Mouse (Mus musculus) left cerebral cortex, adult 2 months (tissue): ENCODE results near the gene Olfr128. TPM values are rescaled to one million over a fixed set of nuclear protein-coding genes. Genes with fewer than 3 reads are reported as not detected.
"Not testable (repeated sequence)": the region's sequence is repeated elsewhere in the genome, so short reads cannot be mapped to it uniquely, and the experiment has no call there.

Source experiments
- DNase-seq, 2 experiments: peaks; one replicate each; pipeline ENCODE4 v3.0.0; 2021 to 2022; ENCODE audit warnings: low spot score in 2 of 2, mixed read lengths in 1 of 2; ENCODE audit errors: extremely low spot score in 1 of 2
- H3K27ac ChIP-seq: fragments of 200-600 bp; 2 replicates; pipeline ENCODE4 v1.8.1; 2022
- H3K4me3 ChIP-seq: fragments of 200-600 bp; 2 replicates; pipeline ENCODE4 v1.8.1; 2022
- CTCF ChIP-seq: fragments of 200-600 bp; IDR thresholded peaks from 2 replicates; pipeline ENCODE4 v1.8.1; 2022; ENCODE audit warnings: antibody characterized with exemption, mild to moderate bottlenecking, moderate library complexity
- intact Hi-C: fragments of 180-260 bp; cut with DNase I; formaldehyde crosslinking; loops from one replicate; pipeline ENCODE4 v1.15.1; 2025
- long read RNA-seq, 2 experiments: library from polyadenylated mRNA; stranded (forward); transcript quantifications; one replicate each; pipeline ENCODE4 v2.0.0; 2021; ENCODE audit warnings: borderline mapping rate in 2 of 2
- total RNA-seq, 2 experiments: library from RNA; stranded (reverse); gene quantifications; 2 replicates each; pipeline ENCODE4 v1.2.3; 2021

Olfr128 gene
- total RNA-seq, result not detected
- long read RNA-seq, experiment 1, result 0 reads
- long read RNA-seq, experiment 2, result 0 reads

- DNase-seq, result no peak
- no peak for TF ChIP-seq CTCF
- Histone ChIP-seq H3K4me3 (no peak within 1 kb of the TSS), H3K27ac (no peak within 1 kb of the TSS)
- intact Hi-C loops, result no loop called here
Measured at GRCm38 (mm10) chr17:37920248-37920647, at the start of gene Olfr128. TSS of gene Olfr128 (plus strand) at chr17:37920548.

GRCm38 (mm10) chr17:37873830-37874229, 46.5 kb upstream of the Olfr128 start:
- Histone ChIP-seq H3K4me3 (no peak overlapping the region), H3K27ac (no peak overlapping the region)
- intact Hi-C loops, result no loop called here
- no peak for TF ChIP-seq CTCF
- DNase-seq, result no peak

GRCm38 (mm10) chr17:37900137-37900536, 20.2 kb upstream of the Olfr128 start, which contains the start of gene Olfr127:
TSS of gene Olfr127 (plus strand) at chr17:37900437.
- no peak for TF ChIP-seq CTCF
- Histone ChIP-seq H3K27ac (no peak within 1 kb of the TSS), H3K4me3 (no peak within 1 kb of the TSS)
- no peak for DNase-seq
- intact Hi-C loops, result no loop called here

GRCm38 (mm10) chr17:37906821-37907220, 13.5 kb upstream of the Olfr128 start:
- H3K27ac ChIP-seq, H3K4me3 ChIP-seq, DNase-seq, intact Hi-C loops: not testable (repeated sequence)

GRCm38 (mm10) chr17:37952979-37953378, 32.6 kb downstream of the Olfr128 start, which contains the start of gene Olfr761:
TSS of gene Olfr761 (minus strand) at chr17:37953079.
- TF ChIP-seq CTCF, result no peak
- no peak within 1 kb of the TSS for H3K27ac ChIP-seq
- intact Hi-C loops, result no loop called here

GRCm38 (mm10) chr17:37973591-37973990, 53.2 kb downstream of the Olfr128 start:
- no peak for TF ChIP-seq CTCF
- intact Hi-C loops, result no loop called here
- no peak overlapping the region for H3K27ac ChIP-seq
- no peak for DNase-seq
- no peak overlapping the region for H3K4me3 ChIP-seq

More at GRCm38 (mm10) chr17:37952979-37953378, 32.6 kb downstream of the Olfr128 start, which contains the start of gene Olfr761:
- H3K4me3 ChIP-seq, result no peak within 1 kb of the TSS
- no peak for DNase-seq

Other genes with a start within 250 kb of the Olfr128 start
- not detected for gene Olfr119, start 224.0 kb upstream of the Olfr128 start, total RNA-seq
- gene Olfr120, start 198.7 kb upstream of the Olfr128 start, total RNA-seq, result not detected
- gene Olfr121, start 171.7 kb upstream of the Olfr128 start, total RNA-seq, result not detected
- not detected for gene Olfr122, start 151.9 kb upstream of the Olfr128 start, total RNA-seq
- not detected for gene Olfr123, start 127.0 kb upstream of the Olfr128 start, total RNA-seq
- gene Olfr124, start 120.7 kb upstream of the Olfr128 start, total RNA-seq, result not detected
- not detected for gene Olfr125, start 87.6 kb upstream of the Olfr128 start, total RNA-seq
- gene Olfr126, start 73.1 kb upstream of the Olfr128 start, total RNA-seq, result not detected
- gene Olfr127, start 20.1 kb upstream of the Olfr128 start, total RNA-seq, result not detected
- not detected for gene Olfr761, start 32.5 kb downstream of the Olfr128 start, total RNA-seq
- not detected for gene Olfr129, start 139.5 kb downstream of the Olfr128 start, total RNA-seq
- not detected for gene Olfr130, start 143.4 kb downstream of the Olfr128 start, total RNA-seq
- gene Olfr131, start 168.1 kb downstream of the Olfr128 start, total RNA-seq, result not detected
- not detected for gene Olfr132, start 214.0 kb downstream of the Olfr128 start, total RNA-seq
- not detected for gene Olfr133, start 224.7 kb downstream of the Olfr128 start, total RNA-seq